Mouse (Mus musculus) T-cell, adult 66 days (primary cell): ENCODE measurements around the gene Iffo2. TPM values are rescaled to one million over a fixed set of nuclear protein-coding genes. Genes with fewer than 3 reads are reported as not detected.

ENCODE experiments used
- total RNA-seq, 2 experiments: library from RNA; stranded (reverse); gene quantifications; 3 replicates in 1 of 2; 4 replicates in 1 of 2; pipeline ENCODE4 v1.2.4; 2023

Iffo2 gene
- 10 to 100 TPM; 17.6 to 18.3 TPM for total RNA-seq

DNA sequence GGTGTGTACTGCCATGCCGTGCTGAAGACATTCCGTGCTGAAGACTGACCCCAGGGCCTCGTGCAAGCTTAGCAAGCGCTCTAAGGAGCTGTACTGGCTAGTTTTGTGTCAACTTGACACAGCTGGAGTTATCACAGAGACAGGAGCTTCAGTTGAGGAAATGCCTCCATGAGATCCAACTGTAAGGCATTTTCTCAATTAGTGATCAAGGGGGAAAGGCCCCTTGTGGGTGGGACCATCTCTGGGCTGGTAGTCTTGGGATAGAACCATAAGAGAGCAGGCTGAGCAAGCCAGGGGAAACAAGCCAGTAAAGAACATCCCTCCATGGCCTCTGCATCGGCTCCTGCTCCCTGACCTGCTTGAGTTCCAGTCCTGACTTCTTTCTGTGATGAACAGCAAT lies at the start of gene Iffo2:
TSS of gene Iffo2 (plus strand) at position 301 of the 400 bp plus-strand sequence.

DNA sequence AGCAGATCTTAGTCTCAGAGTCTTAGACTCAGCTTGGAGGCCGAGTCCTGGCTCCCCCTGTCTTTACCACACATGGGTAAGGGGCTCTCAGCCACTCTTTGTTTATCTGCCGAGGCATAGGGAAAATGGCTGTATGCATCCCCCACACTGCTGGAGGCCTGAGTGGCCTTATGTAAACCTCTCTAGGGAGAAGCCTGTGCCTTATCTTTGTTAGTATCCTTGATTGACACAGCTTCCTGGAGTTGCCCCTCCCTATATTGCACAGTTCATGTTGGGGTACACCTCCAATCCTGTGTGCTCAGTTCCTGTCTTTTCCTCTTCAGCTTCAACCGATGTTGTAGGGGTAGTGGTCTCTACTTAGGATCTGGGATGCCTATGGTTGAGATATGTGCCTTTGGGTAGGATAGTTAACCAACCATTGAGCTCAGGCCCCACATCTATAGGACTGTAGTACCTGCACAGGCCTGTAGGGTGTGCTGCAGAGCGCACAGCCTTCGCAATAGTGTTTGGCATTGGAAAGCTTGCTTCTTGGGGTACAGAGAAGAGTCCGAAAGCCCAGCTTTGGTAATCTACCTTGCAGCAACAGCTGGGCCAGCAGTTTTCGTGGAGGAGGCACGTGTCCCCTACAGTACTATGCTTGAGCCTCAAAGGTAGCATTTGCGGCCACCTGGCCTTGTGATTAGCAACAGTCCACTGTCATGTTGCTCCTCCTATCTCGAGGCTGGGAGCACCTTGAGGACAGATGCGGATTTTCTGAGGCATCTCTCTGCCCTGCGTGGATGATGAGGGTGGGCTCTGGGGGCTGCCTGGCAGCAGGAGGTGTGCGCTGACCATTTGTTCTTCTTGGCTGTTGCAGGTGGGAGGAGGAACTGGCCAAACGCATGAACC lies 72.3 kb downstream of the Iffo2 start, which contains the start of gene Gm21969:
TSS of gene Gm21969 (plus strand) at position 830 of the 888 bp plus-strand sequence.

GRCm38 (mm10) chr4:139622373-139623282 lies 92.3 kb downstream of the Iffo2 start, which contains the start of gene Aldh4a1:
Gene Aldh4a1 (plus strand): TSS chr4:139622866.

GRCm38 (mm10) chr4:139653238-139653637 lies 122.9 kb downstream of the Iffo2 start, which contains the start of gene Tas1r2:
Gene Tas1r2 (plus strand): TSS chr4:139653538.

Other genes starting within 250 kb of the Iffo2 start
- 1 to 10 TPM; 5.9 to 6.7 TPM for gene Pqlc2, start 219.8 kb upstream of the Iffo2 start, total RNA-seq
- gene Akr7a5, start 219.8 kb upstream of the Iffo2 start, total RNA-seq: 10 to 100 TPM; 11.7 to 12.8 TPM
- gene Mrto4, start 178.0 kb upstream of the Iffo2 start, total RNA-seq: 100 to 1,000 TPM; 108 to 111 TPM
- gene Emc1, start 178.0 kb upstream of the Iffo2 start, total RNA-seq: 10 to 100 TPM; 36.0 to 47.7 TPM
- 100 to 1,000 TPM; 232 to 254 TPM for gene Ubr4, start 177.9 kb upstream of the Iffo2 start, total RNA-seq
- gene Gm21969, start 72.6 kb downstream of the Iffo2 start, total RNA-seq: under 1 TPM; 0.27 to 0.50 TPM
- 10 to 100 TPM; 17.5 to 20.7 TPM for gene Aldh4a1, start 92.3 kb downstream of the Iffo2 start, total RNA-seq
- gene Tas1r2, start 123.0 kb downstream of the Iffo2 start, total RNA-seq: not detected